In genomic region chr10:108433976-108434375, GRCm38 (mm10) we compare ENCODE assay signal across 9 mouse cellular contexts.
DNase-seq lines count a peak whose midpoint lies in the region; ATAC-seq and TF ChIP-seq lines count a peak whose summit lies in the region.
"Had no signal": no experiment of that assay in that cellular context is flagged by ENCODE, and none has a peak within 500 bp of the region (broad histone marks: within the 10 kb centered on the region; RNA-seq: fewer than 3 reads in every experiment).

No protein-coding gene starts in this region.

- H3K27ac ChIP-seq in lung, embryonic 14.5 days (ENCODE audit: low read depth): peak overlapping the region; percentile 30; the same call in 1 of the 2 replicates
- H3K27ac ChIP-seq in forebrain, embryonic 14.5 days (ENCODE audit: low read depth, low read length): no peak overlapping the region
- peak overlapping the region; percentile 55; the same call in 1 of the 2 replicates for H3K27ac ChIP-seq in kidney, embryonic 16.5 days (ENCODE audit: low read length)

- ATAC-seq in lung, embryonic 14.5 days (ENCODE audit: insufficient read depth): no peak; the same call in 1 of the 2 replicates
- no peak for ATAC-seq in forebrain, embryonic 14.5 days
- peak; percentile 44; the same call in 1 of the 2 replicates for ATAC-seq in kidney, embryonic 16.5 days (ENCODE audit: low FRiP score, low TSS enrichment)
- ATAC-seq in CD4-positive, CD25-positive, alpha-beta regulatory T cell, adult 4 months: no peak

- peak overlapping the region; percentile 42 for H3K4me2 ChIP-seq in lung, embryonic 14.5 days
- 0 out of 2 replicates have a peak overlapping the region, but pooled peaks have one; percentile 20 for H3K4me2 ChIP-seq in forebrain, embryonic 14.5 days (ENCODE audit: low read length)
- peak overlapping the region; percentile 39 for H3K4me2 ChIP-seq in kidney, embryonic 16.5 days (replicated peaks; ENCODE audit: low read depth, low read length)

- H3K36me3 ChIP-seq in lung, embryonic 14.5 days (ENCODE audit: insufficient read depth): no peaks in the 10 kb centered on the region
- H3K36me3 ChIP-seq in forebrain, embryonic 14.5 days (ENCODE audit: control insufficient read depth, insufficient read depth, low read length): no peaks in the 10 kb centered on the region
- no peaks in the 10 kb centered on the region for H3K36me3 ChIP-seq in kidney, embryonic 16.5 days (ENCODE audit: insufficient read depth, low read length)

- H3K9ac ChIP-seq in lung, embryonic 14.5 days: no peak overlapping the region
- no peak overlapping the region for H3K9ac ChIP-seq in forebrain, embryonic 14.5 days (ENCODE audit: low read length)
- H3K9ac ChIP-seq in kidney, embryonic 16.5 days (replicated peaks; ENCODE audit: low read length): peak overlapping the region; percentile 49

- WGBS in lung, embryonic 14.5 days: 11% methylated on average over 15 of the region's 15 CpGs
- WGBS in forebrain, embryonic 14.5 days: 7% methylated on average over 15 of the region's 15 CpGs
- WGBS in kidney, embryonic 16.5 days: 6% methylated on average over 15 of the region's 15 CpGs

- DNase-seq in lung, embryonic 14.5 days: peak; percentile 60
- DNase-seq in lung, postnatal 36 days: no peak
- DNase-seq in forebrain, embryonic 14.5 days (ENCODE audit: low spot score): no peak
- DNase-seq in retina, embryonic 14.5 days (ENCODE audit: low spot score): peak; percentile 40
- DNase-seq in frontal cortex, adult 2 months (ENCODE audit: extremely low spot score in 1 of 2, low spot score in 1 of 2): no peak
- DNase-seq in layer of hippocampus, postnatal 25 days (ENCODE audit: extremely low spot score in 1 of 2, low spot score in 1 of 2): no peak
- DNase-seq: thymus, postnatal 4 days had no signal

- no peaks in the 10 kb centered on the region for H3K27me3 ChIP-seq in lung, embryonic 14.5 days (ENCODE audit: insufficient read depth, low read length)
- no peaks in the 10 kb centered on the region for H3K27me3 ChIP-seq in forebrain, embryonic 14.5 days (replicated peaks; ENCODE audit: control insufficient read depth, insufficient read depth, low read length)
- H3K27me3 ChIP-seq in kidney, embryonic 16.5 days (ENCODE audit: insufficient read depth, low read length): no peaks in the 10 kb centered on the region

- H3K9me3 ChIP-seq in lung, embryonic 14.5 days (ENCODE audit: low read depth, low read length): no peaks in the 10 kb centered on the region
- no peaks in the 10 kb centered on the region for H3K9me3 ChIP-seq in forebrain, embryonic 14.5 days (replicated peaks; ENCODE audit: control insufficient read depth, low read length)
- no peaks in the 10 kb centered on the region for H3K9me3 ChIP-seq in kidney, embryonic 16.5 days (ENCODE audit: low read length)

- no peak for TF ChIP-seq CTCF in lung, embryonic 14.5 days (IDR thresholded peaks at IDR 0.05; ENCODE audit: low read depth)

- no peak overlapping the region for H3K4me3 ChIP-seq in lung, embryonic 14.5 days (ENCODE audit: low read depth, low read length)
- H3K4me3 ChIP-seq in forebrain, embryonic 14.5 days (ENCODE audit: low read depth, low read length): no peak overlapping the region
- no peak overlapping the region for H3K4me3 ChIP-seq in kidney, embryonic 16.5 days (ENCODE audit: low read length)

- peaks cover 18% of the 10 kb centered on the region for H3K4me1 ChIP-seq in lung, embryonic 14.5 days (ENCODE audit: insufficient read depth)
- H3K4me1 ChIP-seq in forebrain, embryonic 14.5 days (ENCODE audit: control insufficient read depth, insufficient read depth, low read length): peaks cover 8% of the 10 kb centered on the region; the same call in 1 of the 2 replicates
- peaks cover 41% of the 10 kb centered on the region for H3K4me1 ChIP-seq in kidney, embryonic 16.5 days (ENCODE audit: insufficient read depth, low read length)

Comparison
In these comparisons a context has a peak if more than half of its experiments do, and no peak if none do; other contexts are left out.
1. DNase-seq: peak in lung, embryonic 14.5 days (single experiment) and retina, embryonic 14.5 days (single experiment); none in lung, postnatal 36 days (single experiment), forebrain, embryonic 14.5 days (single experiment), frontal cortex, adult 2 months (0 of 2) and layer of hippocampus, postnatal 25 days (0 of 2).
2. Peak in every context shown above with its lines, with median percentiles within 50 percentile points of each other: H3K4me2 ChIP-seq.